Comparison of ENCODE assay signal across 9 mouse cellular contexts in genomic region chr8:125570835-125571465, GRCm38 (mm10). TPM values are rescaled to one million over a fixed set of nuclear protein-coding genes. Genes with fewer than 3 reads are reported as not detected.
DNase-seq lines count a peak whose midpoint lies in the region; ATAC-seq and TF ChIP-seq lines count a peak whose summit lies in the region.
"Had no signal": no experiment of that assay in that cellular context is flagged by ENCODE, and none has a peak within 500 bp of the region (broad histone marks: within the 10 kb centered on the region; RNA-seq: fewer than 3 reads in every experiment).

No protein-coding gene starts in this region.

- 0 out of 4 replicates have a peak, but pooled peaks cover 0 to 3% of the 10 kb centered on the region in 2 experiments for H3K4me1 ChIP-seq in liver, embryonic 14.5 days (replicated peaks; ENCODE audit: control insufficient read depth in 2 of 2, insufficient read depth in 2 of 2, low read length in 1 of 2)
- H3K4me1 ChIP-seq in stomach, embryonic 16.5 days (ENCODE audit: control insufficient read depth, insufficient read depth, low read length): peaks cover 11% of the 10 kb centered on the region; the same call in 1 of the 2 replicates

- H3K9ac ChIP-seq in liver, embryonic 14.5 days (replicated peaks): no peak overlapping the region
- H3K9ac ChIP-seq in stomach, embryonic 16.5 days (ENCODE audit: low read length): no peak overlapping the region

- peak; percentile 27 for DNase-seq in gastrocnemius, postnatal 14 days
- no peak for DNase-seq in gastrocnemius, postnatal 10 days
- peak; percentile 62 for DNase-seq in CD4-positive helper T cell, adult 2 months (ENCODE audit: low read depth, low spot score)
- DNase-seq in brain, embryonic 14.5 days (ENCODE audit: low read depth): peak; percentile 45
- peak; percentile 28 to 47 for DNase-seq in heart, postnatal 14 days
- no peak for DNase-seq in liver, embryonic 14.5 days (ENCODE audit: low read depth in 3 of 3, low spot score in 3 of 3)
- no peak for DNase-seq in gastrocnemius, postnatal 36 days

- TF ChIP-seq EP300 in liver, embryonic 14.5 days (IDR thresholded peaks at IDR 0.05; ENCODE audit: low read depth): no peak

- WGBS in liver, embryonic 14.5 days (ENCODE audit: insufficient replicate concordance): 55% methylated on average over 12 of the region's 12 CpGs
- 59% methylated on average over 12 of the region's 12 CpGs for WGBS in stomach, embryonic 16.5 days

- intact Hi-C loops in gastrocnemius, postnatal 14 days (cut with DNase I; ENCODE audit: low total_unique reads): loop anchor here (10.0 kb wide), 1 partner anchor 154 kb away; the partner anchor contains the start of gene Ntpcr
- intact Hi-C loops in heart, postnatal 14 days (cut with DNase I): loop anchor here (2.0 to 5.0 kb wide), 4 partner anchors 96 to 442 kb away; partner anchors contain the start of gene Map10
- intact Hi-C loops in gastrocnemius, postnatal 36 days (cut with DNase I): loop anchor here (5.0 kb wide), 3 partner anchors 96 to 286 kb away; partner anchors contain the start of gene Map10

- peak overlapping the region; percentile 77; the same call in 1 of the 2 replicates for H3K4me2 ChIP-seq in liver, embryonic 14.5 days (ENCODE audit: low read depth)
- peak overlapping the region; percentile 98 for H3K4me2 ChIP-seq in stomach, embryonic 16.5 days (ENCODE audit: low read depth, low read length)

- H3K36me3 ChIP-seq in liver, embryonic 14.5 days (replicated peaks; ENCODE audit: control insufficient read depth, insufficient read depth, low read depth): no peaks in the 10 kb centered on the region
- H3K36me3 ChIP-seq in stomach, embryonic 16.5 days (ENCODE audit: control insufficient read depth, insufficient read depth, low read length): no peaks in the 10 kb centered on the region
- H3K36me3 ChIP-seq: limb, embryonic 15.5 days had no signal

- H3K27me3 ChIP-seq in liver, embryonic 14.5 days (ENCODE audit: control insufficient read depth, insufficient read depth, low read length): peaks cover 24% of the 10 kb centered on the region
- H3K27me3 ChIP-seq in stomach, embryonic 16.5 days (ENCODE audit: control insufficient read depth, insufficient read depth, low read length): no peaks in the 10 kb centered on the region

- no peaks in the 10 kb centered on the region for H3K9me3 ChIP-seq in liver, embryonic 14.5 days (ENCODE audit: control insufficient read depth, low read length)
- H3K9me3 ChIP-seq in stomach, embryonic 16.5 days (replicated peaks; ENCODE audit: control insufficient read depth, low read length): no peaks in the 10 kb centered on the region
- H3K9me3 ChIP-seq: limb, embryonic 15.5 days had no signal

- TF ChIP-seq CTCF in brain, embryonic 14.5 days (IDR thresholded peaks at IDR 0.05; ENCODE audit: borderline replicate concordance, extremely low read depth, insufficient read depth, insufficient read length): peak; percentile 38; the same call in 1 of the 2 replicates
- TF ChIP-seq CTCF in liver, embryonic 14.5 days (IDR thresholded peaks at IDR 0.05; ENCODE audit: low read depth): peak; percentile 42

- TF ChIP-seq POLR2A in brain, embryonic 14.5 days (IDR thresholded peaks at IDR 0.05; ENCODE audit: borderline replicate concordance, extremely low read depth, insufficient read depth, insufficient read length, poor library complexity, severe bottlenecking): no peak

- H3K4me3 ChIP-seq in liver, embryonic 14.5 days (ENCODE audit: insufficient read depth in 1 of 2, low read depth in 2 of 2, low read length in 2 of 2): no peak overlapping the region
- H3K4me3 ChIP-seq in stomach, embryonic 16.5 days (replicated peaks; ENCODE audit: low read length): no peak overlapping the region

- no peak overlapping the region for H3K27ac ChIP-seq in liver, embryonic 14.5 days
- peak overlapping the region; percentile 46; the same call in 1 of the 2 replicates for H3K27ac ChIP-seq in stomach, embryonic 16.5 days (ENCODE audit: low read length)

- no peak for ATAC-seq in liver, embryonic 14.5 days (ENCODE audit: insufficient read depth)
- no peak for ATAC-seq in stomach, embryonic 16.5 days (ENCODE audit: insufficient read depth, low FRiP score)

RNA-seq across cellular contexts. Expression of gene Sipa1l2, which starts 1.3 kb away (rescaled TPM):
- 10 to 100 TPM in 1 of 2 experiments, 1 to 10 TPM in 1; 8.8 to 10.1 TPM for total RNA-seq in gastrocnemius, postnatal 14 days (2021)
- 10 to 100 TPM; 12.9 to 16.7 TPM for total RNA-seq in gastrocnemius, postnatal 10 days (2021)
- 45.4 and 52.0 TPM in 2 replicates for polyA plus RNA-seq in brain, embryonic 14.5 days (2012; rRNA removed)
- 10 to 100 TPM; 46.6 to 48.3 TPM for total RNA-seq in heart, postnatal 14 days (2021)
- polyA plus RNA-seq in liver, embryonic 14.5 days (2012; rRNA removed): 0.64 and 0.69 TPM in 2 replicates
- 0.39 and 0.47 TPM in 2 replicates for polyA plus RNA-seq in liver, embryonic 14.5 days (2014; fragmentation: Nextera tagmentation; extraction: Ambion mirVana)
- 8.6 and 9.3 TPM in 2 replicates for polyA plus RNA-seq in stomach, embryonic 16.5 days (2015; fragmentation: Nextera tagmentation; extraction: Ambion mirVana)
- total RNA-seq in gastrocnemius, postnatal 36 days (2021): 1 to 10 TPM; 4.9 to 5.2 TPM

Comparison
In these comparisons a context has a peak if more than half of its experiments do, and no peak if none do; other contexts are left out.
1. DNase-seq: peak in gastrocnemius, postnatal 14 days (single experiment), CD4-positive helper T cell, adult 2 months (single experiment), brain, embryonic 14.5 days (single experiment) and heart, postnatal 14 days (2 of 2); none in gastrocnemius, postnatal 10 days (single experiment), liver, embryonic 14.5 days (0 of 3) and gastrocnemius, postnatal 36 days (0 of 2).